Mouse (Mus musculus): ENCODE results near the gene Sstr4.

DNA sequence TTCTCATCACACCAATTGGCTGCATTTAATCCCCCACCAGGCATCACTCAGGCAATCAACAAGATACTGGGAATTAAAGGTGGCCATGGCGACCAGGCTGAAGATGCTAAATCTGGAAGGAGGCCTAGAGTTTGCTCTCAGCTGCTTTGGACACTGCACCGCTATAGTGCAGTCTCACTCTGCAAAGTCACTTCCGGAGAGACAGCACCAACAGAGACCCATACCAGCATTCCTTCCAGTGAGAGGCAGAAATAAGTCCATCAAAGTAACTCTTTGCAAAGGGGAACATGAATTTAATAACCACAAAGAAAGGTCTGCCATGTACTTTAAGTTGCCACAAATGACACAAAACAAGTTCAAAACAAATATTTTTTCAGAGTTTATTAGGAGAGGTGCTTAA is 41.1 kb downstream of the Sstr4 start:
- TF ChIP-seq EP300 (IDR thresholded peaks at IDR 0.05; ENCODE audit: low read depth) (no peak), CTCF (IDR thresholded peaks at IDR 0.05; ENCODE audit: low read depth) (no peak)
